Mouse (Mus musculus) liver, postnatal 0 days (tissue): ENCODE results near the gene Hpse2.

Experiments used
- CTCF ChIP-seq: sonication (generic); IDR thresholded peaks from 2 replicates; pipeline ENCODE4 v1.5.1; 2016; ENCODE audit warnings: antibody characterized with exemption, low read depth
- EP300 ChIP-seq: IDR thresholded peaks from 2 replicates; pipeline ENCODE4 v1.6.1; 2016; ENCODE audit warnings: antibody characterized with exemption, low read depth, mild to moderate bottlenecking

DNA sequence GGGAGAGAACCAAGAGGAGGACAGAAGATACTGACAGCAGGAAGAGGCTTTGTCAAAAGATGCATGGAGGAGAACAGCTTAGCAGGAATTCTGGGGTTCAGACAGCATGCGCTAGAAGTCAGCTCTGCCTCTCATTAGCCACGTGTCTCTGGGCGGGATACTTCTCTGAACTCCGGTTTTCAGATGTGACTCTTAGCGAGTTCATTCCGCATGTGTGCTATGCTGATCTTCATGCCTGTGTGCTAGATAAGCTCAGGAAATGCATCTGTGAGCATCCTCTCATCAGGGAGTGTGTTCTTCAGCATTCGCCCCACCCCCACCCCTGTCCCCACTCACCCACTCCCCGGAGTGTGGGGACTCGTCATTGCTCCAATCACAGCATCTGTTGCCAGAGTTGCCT lies 650.4 kb downstream of the Hpse2 start:
- TF ChIP-seq CTCF = no peak
- no peak for TF ChIP-seq EP300
